In the genomic region with DNA sequence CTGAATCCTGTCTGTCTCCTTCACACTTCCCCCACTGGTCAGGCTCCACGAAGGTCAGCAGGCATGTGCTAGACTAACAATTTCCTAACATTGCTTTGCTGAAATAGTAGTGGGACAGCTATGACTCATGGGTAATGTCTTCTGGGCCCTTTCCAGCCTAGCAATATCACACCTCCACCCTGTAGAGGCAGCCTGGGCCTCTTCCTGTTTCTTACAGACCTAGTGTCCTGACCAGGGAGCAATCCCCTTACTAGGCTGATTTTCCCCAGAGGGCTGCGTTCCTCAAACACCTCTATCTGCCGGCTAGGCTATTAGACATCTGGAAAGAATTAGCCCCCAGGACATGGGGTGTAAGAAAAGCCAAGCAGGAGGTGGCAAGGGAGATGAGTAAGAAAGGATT, we compare ENCODE assay signal across 11 mouse cellular contexts. TPM values are rescaled to one million over a fixed set of nuclear protein-coding genes. Genes with fewer than 3 reads are reported as not detected.
DNase-seq lines count a peak whose midpoint lies in the region; ATAC-seq and TF ChIP-seq lines count a peak whose summit lies in the region.
"Had no signal": no experiment of that assay in that cellular context is flagged by ENCODE, and none has a peak within 500 bp of the region (broad histone marks: within the 10 kb centered on the region; RNA-seq: fewer than 3 reads in every experiment).

No protein-coding gene starts in this region.

- no peak overlapping the region for H3K4me3 ChIP-seq in liver, embryonic 11.5 days (ENCODE audit: low read depth, low read length)
- no peak overlapping the region for H3K4me3 ChIP-seq in liver, embryonic 12.5 days
- no peak overlapping the region for H3K4me3 ChIP-seq in embryonic facial prominence, embryonic 10.5 days
- no peak overlapping the region for H3K4me3 ChIP-seq in intestine, postnatal 0 days (ENCODE audit: low read depth, low read length)
- H3K4me3 ChIP-seq in stomach, embryonic 16.5 days (replicated peaks; ENCODE audit: low read length), result no peak overlapping the region

- WGBS in liver, embryonic 11.5 days, result 17% methylated on average over 3 of the region's 3 CpGs
- 21% methylated on average over 3 of the region's 3 CpGs for WGBS in liver, embryonic 12.5 days (ENCODE audit: insufficient replicate concordance)
- 28% methylated on average over 3 of the region's 3 CpGs for WGBS in embryonic facial prominence, embryonic 10.5 days
- WGBS in intestine, postnatal 0 days, result 21% methylated on average over 3 of the region's 3 CpGs
- 27% methylated on average over 3 of the region's 3 CpGs for WGBS in stomach, embryonic 16.5 days

- H3K9ac ChIP-seq in liver, embryonic 11.5 days (ENCODE audit: low read depth, low read length), result no peak overlapping the region
- H3K9ac ChIP-seq in liver, embryonic 12.5 days, result no peak overlapping the region
- H3K9ac ChIP-seq in intestine, postnatal 0 days (ENCODE audit: low read depth, low read length), result no peak overlapping the region
- no peak overlapping the region for H3K9ac ChIP-seq in stomach, embryonic 16.5 days (ENCODE audit: low read length)

- peaks cover 7% of the 10 kb centered on the region for H3K4me1 ChIP-seq in liver, embryonic 11.5 days (replicated peaks; ENCODE audit: control insufficient read depth, insufficient read depth, low read length)
- peaks cover 7% of the 10 kb centered on the region; the same call in 1 of the 2 replicates for H3K4me1 ChIP-seq in liver, embryonic 12.5 days
- H3K4me1 ChIP-seq in embryonic facial prominence, embryonic 10.5 days, result peaks cover 38% of the 10 kb centered on the region
- H3K4me1 ChIP-seq in intestine, postnatal 0 days (replicated peaks; ENCODE audit: control insufficient read depth, insufficient read depth, low read length), result no peaks in the 10 kb centered on the region
- H3K4me1 ChIP-seq in stomach, embryonic 16.5 days (ENCODE audit: control insufficient read depth, insufficient read depth, low read length), result no peaks in the 10 kb centered on the region; the same call in 1 of the 2 replicates

- peak overlapping the region; percentile 5; the same call in 1 of the 2 replicates for H3K27ac ChIP-seq in liver, embryonic 11.5 days (ENCODE audit: low read depth, low read length)
- H3K27ac ChIP-seq in liver, embryonic 12.5 days, result no peak overlapping the region
- peak overlapping the region; percentile 8; the same call in 1 of the 2 replicates for H3K27ac ChIP-seq in embryonic facial prominence, embryonic 10.5 days (replicated peaks)
- H3K27ac ChIP-seq in intestine, postnatal 0 days (ENCODE audit: low read depth, low read length), result no peak overlapping the region
- no peak overlapping the region for H3K27ac ChIP-seq in stomach, embryonic 16.5 days (ENCODE audit: low read length)

- no peak overlapping the region for H3K4me2 ChIP-seq in liver, embryonic 11.5 days
- no peak overlapping the region for H3K4me2 ChIP-seq in liver, embryonic 12.5 days
- no peak overlapping the region for H3K4me2 ChIP-seq in intestine, postnatal 0 days (replicated peaks; ENCODE audit: low read depth)
- H3K4me2 ChIP-seq in stomach, embryonic 16.5 days (ENCODE audit: low read depth, low read length), result no peak overlapping the region

- no peak for ATAC-seq in liver, embryonic 11.5 days (replicated peaks; ENCODE audit: low FRiP score)
- ATAC-seq in liver, embryonic 12.5 days, result no peak
- ATAC-seq in intestine, postnatal 0 days, result peak; percentile 66
- peak; percentile 29; the same call in 1 of the 2 replicates for ATAC-seq in stomach, embryonic 16.5 days (ENCODE audit: insufficient read depth, low FRiP score)

- no peak for TF ChIP-seq CTCF in intestine, postnatal 0 days (IDR thresholded peaks at IDR 0.05; ENCODE audit: low read depth)

- no peak for DNase-seq in liver, embryonic 11.5 days (ENCODE audit: low spot score)
- peak; percentile 36 for DNase-seq in embryonic facial prominence, embryonic 10.5 days (ENCODE audit: low spot score)
- no peak for DNase-seq in thymus, postnatal 14 days
- DNase-seq in thymus, postnatal 36 days, result no peak
- DNase-seq in left cerebral cortex, adult 11 months (ENCODE audit: low spot score), result no peak
- DNase-seq: kidney, adult 11 months had no signal

- no peaks in the 10 kb centered on the region for H3K36me3 ChIP-seq in liver, embryonic 11.5 days (ENCODE audit: control insufficient read depth, insufficient read depth, low read length)
- H3K36me3 ChIP-seq in liver, embryonic 12.5 days, result no peaks in the 10 kb centered on the region
- no peaks in the 10 kb centered on the region for H3K36me3 ChIP-seq in embryonic facial prominence, embryonic 10.5 days (replicated peaks)
- H3K36me3 ChIP-seq in intestine, postnatal 0 days (ENCODE audit: control insufficient read depth, insufficient read depth), result no peaks in the 10 kb centered on the region
- H3K36me3 ChIP-seq in stomach, embryonic 16.5 days (ENCODE audit: control insufficient read depth, insufficient read depth, low read length), result no peaks in the 10 kb centered on the region

- H3K27me3 ChIP-seq in liver, embryonic 11.5 days (replicated peaks; ENCODE audit: control insufficient read depth, insufficient read depth, low read length), result no peaks in the 10 kb centered on the region
- H3K27me3 ChIP-seq in liver, embryonic 12.5 days (replicated peaks), result no peaks in the 10 kb centered on the region
- H3K27me3 ChIP-seq in embryonic facial prominence, embryonic 10.5 days (replicated peaks; ENCODE audit: low read depth, poor library complexity, severe bottlenecking), result no peaks in the 10 kb centered on the region; the same call in 1 of the 2 replicates
- H3K27me3 ChIP-seq in intestine, postnatal 0 days (replicated peaks; ENCODE audit: control insufficient read depth, insufficient read depth, low read length), result no peaks in the 10 kb centered on the region
- no peaks in the 10 kb centered on the region for H3K27me3 ChIP-seq in stomach, embryonic 16.5 days (ENCODE audit: control insufficient read depth, insufficient read depth, low read length)

- no peaks in the 10 kb centered on the region for H3K9me3 ChIP-seq in liver, embryonic 11.5 days (ENCODE audit: control insufficient read depth, low read length)
- H3K9me3 ChIP-seq in liver, embryonic 12.5 days (replicated peaks), result no peaks in the 10 kb centered on the region
- H3K9me3 ChIP-seq in embryonic facial prominence, embryonic 10.5 days, result no peaks in the 10 kb centered on the region
- H3K9me3 ChIP-seq in intestine, postnatal 0 days (ENCODE audit: control insufficient read depth), result no peaks in the 10 kb centered on the region
- H3K9me3 ChIP-seq in stomach, embryonic 16.5 days (replicated peaks; ENCODE audit: control insufficient read depth, low read length), result no peaks in the 10 kb centered on the region

RNA-seq across cellular contexts. Expression of a gene that starts 24.7 kb away (rescaled TPM):
- polyA plus RNA-seq in liver, embryonic 11.5 days (2014; fragmentation: Nextera tagmentation; extraction: Ambion mirVana), result not detected in 2 replicates
- not detected in 2 replicates for polyA plus RNA-seq in liver, embryonic 12.5 days (2016; fragmentation: Nextera tagmentation; extraction: Ambion mirVana)
- polyA plus RNA-seq in embryonic facial prominence, embryonic 10.5 days (2016; fragmentation: Nextera tagmentation; extraction: Ambion mirVana), result not detected in 2 replicates
- polyA plus RNA-seq in intestine, postnatal 0 days (2015; fragmentation: Nextera tagmentation; extraction: Ambion mirVana), result 4.1 and 4.5 TPM in 2 replicates
- polyA plus RNA-seq in stomach, embryonic 16.5 days (2015; fragmentation: Nextera tagmentation; extraction: Ambion mirVana), result 0.12 TPM in 1 of 2 replicates, not detected in the other
- polyA plus RNA-seq: midbrain, postnatal 0 days; spleen, adult 2 months had no signal

RNA-seq across cellular contexts. Expression of a gene that starts 54.4 kb away (rescaled TPM):
- 4.3 and 4.8 TPM in 2 replicates for polyA plus RNA-seq in liver, embryonic 11.5 days (2014; fragmentation: Nextera tagmentation; extraction: Ambion mirVana)
- 1.6 and 2.1 TPM in 2 replicates for polyA plus RNA-seq in liver, embryonic 12.5 days (2016; fragmentation: Nextera tagmentation; extraction: Ambion mirVana)
- 9.7 and 10.9 TPM in 2 replicates for polyA plus RNA-seq in embryonic facial prominence, embryonic 10.5 days (2016; fragmentation: Nextera tagmentation; extraction: Ambion mirVana)
- polyA plus RNA-seq in intestine, postnatal 0 days (2015; fragmentation: Nextera tagmentation; extraction: Ambion mirVana), result 3.2 and 3.6 TPM in 2 replicates
- polyA plus RNA-seq in stomach, embryonic 16.5 days (2015; fragmentation: Nextera tagmentation; extraction: Ambion mirVana), result 9.9 and 11.5 TPM in 2 replicates

Comparison
In these comparisons a context has a peak if more than half of its experiments do, and no peak if none do; other contexts are left out.
1. H3K27ac ChIP-seq: peak in liver, embryonic 11.5 days (single experiment) and embryonic facial prominence, embryonic 10.5 days (single experiment); none in liver, embryonic 12.5 days (single experiment), intestine, postnatal 0 days (single experiment) and stomach, embryonic 16.5 days (single experiment).
2. ATAC-seq: peak in intestine, postnatal 0 days (single experiment) and stomach, embryonic 16.5 days (single experiment); none in liver, embryonic 11.5 days (single experiment) and liver, embryonic 12.5 days (single experiment).